Mouse (Mus musculus): ENCODE data around the gene Trpd52l3.

Gene Trpd52l3

GRCm38 (mm10) chr19:30029894-30030635 lies 26.5 kb downstream of the Trpd52l3 start, which contains the start of gene Uhrf2:
TSS of gene Uhrf2 (plus strand) at chr19:30030513.
- peak; percentile 97 for DNase-seq (ENCODE audit: low spot score)

DNA sequence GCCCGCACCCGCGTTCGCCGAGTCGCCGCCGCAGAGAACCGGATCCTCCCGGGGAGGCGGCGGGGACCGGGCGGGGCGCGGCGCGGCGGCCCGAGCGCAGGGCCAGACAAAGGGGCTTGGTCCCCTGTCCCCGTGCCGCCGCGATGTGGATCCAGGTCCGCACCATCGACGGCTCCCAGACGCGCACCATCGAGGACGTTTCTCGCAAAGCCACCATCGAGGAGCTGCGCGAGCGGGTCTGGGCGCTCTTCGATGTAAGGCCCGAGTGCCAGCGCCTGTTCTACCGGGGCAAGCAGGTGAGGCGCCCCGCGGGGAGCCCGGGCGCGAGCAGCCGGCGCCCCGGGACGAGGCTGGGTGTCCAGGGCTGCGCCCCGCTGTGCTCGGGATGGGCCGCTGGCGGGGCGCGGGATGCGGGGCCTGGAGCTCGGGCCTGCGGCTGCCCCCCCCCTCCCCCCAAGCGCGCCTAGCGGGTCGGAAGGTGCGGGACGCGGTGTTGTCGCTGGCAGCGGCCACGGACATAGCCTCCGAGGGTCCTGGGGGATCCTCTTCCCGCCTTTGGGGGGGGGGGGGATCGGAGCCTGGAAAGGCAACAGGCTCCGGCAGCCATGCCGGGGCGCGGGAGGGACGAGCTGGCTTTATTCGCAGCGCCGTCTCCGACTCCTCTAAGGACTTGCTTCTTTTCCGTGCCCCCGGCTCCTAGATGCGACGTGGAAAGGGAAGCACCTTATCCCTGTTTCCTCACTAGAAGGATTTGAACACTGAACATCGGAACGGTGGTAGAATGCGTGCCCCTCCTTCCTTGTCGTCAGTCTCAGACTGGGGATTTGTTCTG lies 27.3 kb downstream of the Trpd52l3 start:
- peak; percentile 18 for DNase-seq (ENCODE audit: low spot score)

- no peak for DNase-seq (ENCODE audit: low spot score)
These were observed 27.9 kb downstream of the Trpd52l3 start for GRCm38 (mm10) chr19:30031468-30031931.

DNA sequence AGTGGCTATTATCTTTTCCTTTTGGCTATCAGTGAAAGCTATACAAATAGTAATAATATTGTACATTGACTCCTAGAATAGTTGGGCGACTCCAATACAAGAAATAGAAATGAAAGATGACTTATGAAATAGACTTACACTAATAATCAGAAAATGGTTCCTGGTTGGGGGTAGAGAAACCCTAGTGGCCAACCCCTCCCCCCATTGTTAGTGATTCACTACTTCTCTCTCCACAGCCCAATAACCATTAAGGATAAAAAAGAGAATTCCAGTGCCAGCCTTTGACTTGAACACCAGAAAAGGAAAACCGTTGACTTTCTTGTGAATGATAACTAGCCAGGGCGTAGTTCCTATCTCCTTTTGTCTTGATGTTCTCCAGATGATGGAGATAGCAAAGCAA lies 28.6 kb downstream of the Trpd52l3 start:
- DNase-seq (ENCODE audit: low spot score): no peak

GRCm38 (mm10) chr19:30035361-30035760 lies 31.8 kb downstream of the Trpd52l3 start:
- no peak for DNase-seq (ENCODE audit: low spot score)

DNA sequence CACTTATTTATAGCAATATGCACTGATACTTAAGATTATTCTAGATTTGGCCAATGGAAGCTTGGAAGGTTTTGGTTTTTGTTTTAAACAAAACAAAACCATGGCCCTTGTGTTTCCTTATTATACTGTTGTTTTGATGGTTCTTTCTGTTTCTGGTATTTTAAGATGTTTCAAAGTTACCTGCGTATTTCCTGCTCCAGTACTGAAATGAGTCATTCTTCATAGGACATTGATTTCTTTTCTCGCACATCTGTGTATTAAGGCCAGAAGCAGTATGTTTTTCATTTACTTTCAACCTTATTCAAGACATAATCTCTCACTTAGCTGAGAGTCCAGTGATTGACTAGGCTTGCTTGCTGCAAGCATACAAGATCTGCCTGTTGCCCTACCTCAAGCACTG lies 40.1 kb downstream of the Trpd52l3 start:
- no peak for DNase-seq (ENCODE audit: low spot score)

- no peak for DNase-seq (ENCODE audit: low spot score)
These were observed 41.0 kb downstream of the Trpd52l3 start for GRCm38 (mm10) chr19:30044630-30045029.

- DNase-seq (ENCODE audit: low spot score): no peak
These were observed 42.3 kb downstream of the Trpd52l3 start for GRCm38 (mm10) chr19:30045857-30046256.

DNA sequence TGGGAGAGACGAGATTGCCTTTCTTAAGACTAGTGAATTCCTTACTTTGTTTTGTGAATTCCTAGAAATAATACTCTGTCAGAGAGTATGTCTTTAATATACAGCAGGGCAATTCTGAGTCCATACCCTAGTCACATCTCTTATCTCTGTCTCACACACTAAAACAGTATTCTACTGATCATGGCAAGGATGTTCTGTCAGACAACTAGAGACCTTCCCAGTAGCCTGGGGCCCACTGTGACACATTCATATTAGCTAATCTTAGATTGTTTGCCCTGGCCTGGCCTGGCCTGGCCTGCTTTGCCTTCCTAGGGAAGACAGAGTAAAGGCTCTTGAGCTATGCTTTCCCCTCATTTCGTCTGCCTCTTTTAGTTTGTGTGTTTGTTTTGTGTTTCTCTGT lies 47.0 kb downstream of the Trpd52l3 start:
- DNase-seq (ENCODE audit: low spot score): no peak

- no peak for DNase-seq (ENCODE audit: low spot score)
These were observed 47.9 kb downstream of the Trpd52l3 start for GRCm38 (mm10) chr19:30051479-30051878.

DNA sequence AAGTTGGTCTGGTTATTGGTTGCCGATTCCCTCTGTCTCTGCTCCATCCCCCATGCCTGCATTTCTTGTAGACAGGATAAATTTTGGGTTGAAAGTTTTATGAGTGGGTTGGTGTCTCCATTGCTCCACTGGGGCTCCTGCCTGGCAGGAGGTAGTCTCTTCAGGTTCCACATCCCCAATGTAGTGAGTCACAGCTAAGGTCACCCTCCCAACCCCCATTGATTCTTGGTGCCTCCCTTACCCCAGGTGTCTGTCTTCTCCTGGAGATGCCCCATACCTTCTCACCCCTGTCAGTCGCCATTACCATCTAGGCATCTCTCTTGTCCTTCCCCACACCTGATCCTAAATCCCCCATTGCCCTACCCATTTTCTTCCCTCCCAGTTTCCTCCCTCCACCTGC lies 50.6 kb downstream of the Trpd52l3 start:
- no peak for DNase-seq (ENCODE audit: low spot score)
